Mouse (Mus musculus): Measurements from ENCODE around the gene Fbxo10. TPM values are rescaled to one million over a fixed set of nuclear protein-coding genes. Genes with fewer than 3 reads are reported as not detected.
"Not testable (repeated sequence)": the region's sequence is repeated elsewhere in the genome, so short reads cannot be mapped to it uniquely, and the experiment has no call there.

Fbxo10 gene
- total RNA-seq, 1 experiment from 2014 or later: 6.9 TPM

- ATAC-seq (replicated peaks; ENCODE audit: low read depth, poor library complexity, severe bottlenecking): peak; percentile 7
Observed at GRCm38 (mm10) chr4:45011581-45012104, 72.8 kb downstream of the Fbxo10 start.

GRCm38 (mm10) chr4:45010806-45011415, 73.5 kb downstream of the Fbxo10 start:
- no peak for ATAC-seq (replicated peaks; ENCODE audit: low read depth, poor library complexity, severe bottlenecking)

GRCm38 (mm10) chr4:45005452-45005851, 79.0 kb downstream of the Fbxo10 start:
- ATAC-seq (replicated peaks; ENCODE audit: low read depth, poor library complexity, severe bottlenecking): no peak

GRCm38 (mm10) chr4:45000001-45000400, 84.4 kb downstream of the Fbxo10 start:
- no peak for ATAC-seq (replicated peaks; ENCODE audit: low read depth, poor library complexity, severe bottlenecking)

GRCm38 (mm10) chr4:44998071-44998470, 86.3 kb downstream of the Fbxo10 start:
- no peak for ATAC-seq (replicated peaks; ENCODE audit: low read depth, poor library complexity, severe bottlenecking)

GRCm38 (mm10) chr4:44994776-44995175, 89.6 kb downstream of the Fbxo10 start:
- ATAC-seq (replicated peaks; ENCODE audit: low read depth, poor library complexity, severe bottlenecking): no peak

GRCm38 (mm10) chr4:44993847-44994246, 90.6 kb downstream of the Fbxo10 start:
- ATAC-seq (replicated peaks; ENCODE audit: low read depth, poor library complexity, severe bottlenecking): peak; percentile 66; the same call in 1 of the 2 replicates

- not testable (repeated sequence) for ATAC-seq (replicated peaks; ENCODE audit: low read depth, poor library complexity, severe bottlenecking)
Observed at GRCm38 (mm10) chr4:44993179-44993578, 91.2 kb downstream of the Fbxo10 start.

- not testable (repeated sequence) for ATAC-seq (replicated peaks; ENCODE audit: low read depth, poor library complexity, severe bottlenecking)
Observed at GRCm38 (mm10) chr4:44992330-44992729, 92.1 kb downstream of the Fbxo10 start.

- no peak for ATAC-seq (replicated peaks; ENCODE audit: low read depth, poor library complexity, severe bottlenecking)
Observed at GRCm38 (mm10) chr4:44990560-44990959, 93.8 kb downstream of the Fbxo10 start.

Other genes with a start within 250 kb of the Fbxo10 start
- gene Grhpr, start 103.2 kb downstream of the Fbxo10 start, total RNA-seq (2017): 8.6 and 10.8 TPM in 2 replicates
- 11.5 and 16.9 TPM in 2 replicates for gene Zbtb5, start 72.2 kb downstream of the Fbxo10 start, total RNA-seq (2017)
- gene Polr1e, start 66.0 kb downstream of the Fbxo10 start, total RNA-seq (2017): 57.6 and 66.8 TPM in 2 replicates
- gene Tomm5, start 23.5 kb upstream of the Fbxo10 start, total RNA-seq (2017): 228 and 259 TPM in 2 replicates
- not detected in 2 replicates for gene Frmpd1, start 100.3 kb upstream of the Fbxo10 start, total RNA-seq (2017)
- 11.9 and 23.7 TPM in 2 replicates for gene Trmt10b, start 212.5 kb upstream of the Fbxo10 start, total RNA-seq (2017)